Mouse (Mus musculus): ENCODE results near the gene Elp4.

DNA sequence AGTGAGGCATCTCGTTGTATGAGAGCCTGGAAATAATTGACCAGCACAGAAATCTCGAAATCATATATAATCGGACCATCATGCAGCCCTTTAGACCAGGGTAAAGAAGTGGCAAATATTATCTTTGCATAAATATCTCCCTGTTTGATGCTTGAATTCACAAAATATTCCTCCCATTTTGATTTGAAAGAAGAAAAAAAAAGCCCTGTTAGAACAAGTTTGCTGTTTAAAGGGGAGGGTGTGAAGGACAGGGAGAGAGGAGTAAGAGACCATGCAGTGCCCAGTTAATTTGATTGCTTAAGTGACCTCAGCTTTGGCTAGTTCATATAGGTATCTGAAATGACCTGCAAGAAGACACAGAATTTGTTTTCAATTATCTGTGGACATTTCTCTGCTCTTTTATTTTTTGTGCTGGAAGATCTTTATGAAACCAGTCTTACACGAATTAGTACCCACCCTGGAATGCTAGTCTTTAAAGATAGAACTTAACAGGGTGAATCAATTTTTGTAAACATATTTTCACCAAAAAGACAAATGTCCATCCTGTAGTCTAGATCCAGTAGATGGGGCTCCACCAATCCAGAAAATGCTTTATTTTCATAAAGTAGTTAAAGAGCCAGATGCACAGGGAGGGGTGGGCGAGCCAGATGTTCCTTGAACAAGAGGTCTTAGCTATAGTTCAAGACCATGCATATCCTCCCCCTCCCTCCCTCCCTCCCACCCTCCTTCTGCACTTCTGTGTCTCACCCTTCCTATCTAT is 238.7 kb downstream of the Elp4 start:
- TF ChIP-seq CTCF (IDR thresholded peaks at IDR 0.05) (no peak), EP300 (IDR thresholded peaks at IDR 0.05) (no peak)
